Mouse (Mus musculus) intestine, embryonic 14.5 days (tissue): ENCODE measurements around the gene Kdelr1. TPM values are rescaled to one million over a fixed set of nuclear protein-coding genes. Genes with fewer than 3 reads are reported as not detected.

Experiments
- ATAC-seq: fragments of 200-750 bp; cut with Nextera tagmentation; replicated peaks from 2 replicates; pipeline ENCODE4 v1.8.0; 2017; ENCODE audit warnings: low read depth, moderate number of reproducible peaks, moderate TSS enrichment, moderate library complexity; ENCODE audit not compliant: low FRiP score, low TSS enrichment
- DNase-seq: peaks from one replicate; pipeline ENCODE4 v3.0.0-alpha.2; 2018; ENCODE audit warnings: low spot score
- H3K27ac ChIP-seq: fragments of 300-500 bp; sonication (generic); 2 replicates; pipeline ENCODE4 v1.5.1; 2014; ENCODE audit warnings: low read depth, mild to moderate bottlenecking, control low read depth
- H3K27me3 ChIP-seq: fragments of 300-500 bp; sonication (generic); replicated peaks from 2 replicates; pipeline ENCODE4 v1.6.1; 2014; ENCODE audit warnings: low read length, control low read depth; ENCODE audit not compliant: control insufficient read depth, insufficient read depth
- H3K36me3 ChIP-seq: fragments of 300-500 bp; sonication (generic); 2 replicates; pipeline ENCODE4 v1.6.1; 2014; ENCODE audit warnings: low read length, control low read depth; ENCODE audit not compliant: control insufficient read depth, insufficient read depth
- H3K4me1 ChIP-seq: fragments of 300-500 bp; sonication (generic); replicated peaks from 2 replicates; pipeline ENCODE4 v1.6.1; 2014; ENCODE audit warnings: low read length, control low read depth, mixed read lengths; ENCODE audit not compliant: control insufficient read depth, insufficient read depth
- H3K4me2 ChIP-seq: fragments of 300-500 bp; sonication (generic); 2 replicates; pipeline ENCODE4 v1.6.1; 2014; ENCODE audit warnings: low read length
- H3K4me3 ChIP-seq: fragments of 300-500 bp; sonication (generic); 2 replicates; pipeline ENCODE4 v1.5.1; 2014; ENCODE audit warnings: low read depth, low read length, control low read depth, mixed read lengths
- H3K9ac ChIP-seq: fragments of 300-500 bp; sonication (generic); 2 replicates; pipeline ENCODE4 v1.6.1; 2014; ENCODE audit warnings: mild to moderate bottlenecking, low read length
- H3K9me3 ChIP-seq: fragments of 300-500 bp; sonication (generic); 2 replicates; pipeline ENCODE4 v1.6.1; 2016; ENCODE audit warnings: low read length, control low read depth; ENCODE audit not compliant: control insufficient read depth
- WGBS: fragments of 180-500 bp; shearing (Covaris S2); extraction: QIAGEN DNeasy Blood & Tissue Kit; methylation state at CpG from one replicate; pipeline ENCODE4 v1.1.7; 2014; 5-methylcytosine and 5-hydroxymethylcytosine counted together
- polyA plus RNA-seq: library from polyadenylated mRNA; unstranded; fragments of >200 nt; fragmentation: Nextera tagmentation; extraction: Ambion mirVana; gene quantifications from 2 replicates; pipeline ENCODE4 v1.2.1, GENCODE M21; 2014

The Kdelr1 gene
- 120 and 124 TPM in 2 replicates for polyA plus RNA-seq

DNA sequence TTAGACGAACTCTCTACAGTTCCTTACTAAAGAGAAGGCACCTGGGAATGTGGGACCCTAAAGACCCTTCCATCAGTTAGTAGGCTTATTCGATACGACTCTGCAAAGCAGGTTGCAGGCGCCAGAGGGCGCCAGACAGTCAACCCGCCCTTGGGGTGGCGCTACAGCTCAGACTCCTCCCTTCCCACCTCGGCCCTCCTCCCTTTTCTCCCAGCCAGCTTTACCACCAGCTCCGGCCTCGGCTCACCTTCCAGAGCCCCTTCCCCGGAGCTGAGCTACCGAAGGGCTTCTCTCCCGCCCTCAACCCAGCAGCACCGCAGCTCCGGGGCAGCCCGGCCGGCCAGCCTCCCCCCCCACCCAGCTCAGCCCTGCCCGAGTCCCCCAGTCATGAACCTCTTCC, at the start of gene Kdelr1:
Kdelr1 (plus strand) TSS at position 149 of the 400 bp plus-strand sequence.
- Histone ChIP-seq H3K27me3 (peaks cover 39% of the 10 kb centered on the region), H3K4me2 (peak within 1 kb of the TSS; percentile 92), H3K9me3 (no peaks in the 10 kb centered on the region), H3K9ac (peak within 1 kb of the TSS; percentile 82), H3K36me3 (peaks cover 31% of the 10 kb centered on the region), H3K4me1 (peaks cover 34% of the 10 kb centered on the region), H3K27ac (peak within 1 kb of the TSS; percentile 81), H3K4me3 (peak within 1 kb of the TSS; percentile 75)
- peak; percentile 71 for ATAC-seq
- DNase-seq = peak; percentile 94
- under 1% methylated on average over 18 of the region's 18 CpGs for WGBS

DNA sequence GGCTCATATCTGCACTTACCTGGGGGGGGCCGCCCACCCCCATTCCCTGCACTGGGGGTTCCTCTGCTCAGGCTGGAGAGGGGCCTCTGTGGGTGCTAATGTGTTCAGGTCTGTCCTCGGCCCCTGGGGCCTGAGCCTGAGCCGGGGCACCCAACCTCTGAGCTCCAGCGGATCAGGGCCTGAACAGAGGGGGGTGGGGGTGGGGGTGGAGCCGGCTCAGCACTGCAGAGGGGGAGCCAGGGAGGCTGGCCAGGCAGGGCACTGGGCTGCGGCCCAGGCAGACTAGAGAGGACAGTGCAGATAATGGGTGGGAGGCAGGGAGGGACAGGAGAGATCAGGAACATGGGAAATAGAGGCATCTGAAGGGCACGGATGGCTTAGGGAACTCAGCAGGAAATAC, 48.0 kb upstream of the Kdelr1 start, which contains the start of gene Kcnj14:
Kcnj14 (minus strand) TSS at position 185 of the 400 bp plus-strand sequence.
- H3K4me1 ChIP-seq = peaks cover 3% of the 10 kb centered on the region
- H3K4me3 ChIP-seq = no peak within 1 kb of the TSS
- DNase-seq (no peak), ATAC-seq (no peak)
- H3K27me3 ChIP-seq = no peaks in the 10 kb centered on the region
- H3K36me3 ChIP-seq = peaks cover 68% of the 10 kb centered on the region
- H3K9me3 ChIP-seq = no peaks in the 10 kb centered on the region
- H3K4me2 ChIP-seq = no peak within 1 kb of the TSS
- 72% methylated on average over 7 of the region's 7 CpGs for WGBS
- H3K9ac ChIP-seq = no peak within 1 kb of the TSS
- no peak within 1 kb of the TSS for H3K27ac ChIP-seq

DNA sequence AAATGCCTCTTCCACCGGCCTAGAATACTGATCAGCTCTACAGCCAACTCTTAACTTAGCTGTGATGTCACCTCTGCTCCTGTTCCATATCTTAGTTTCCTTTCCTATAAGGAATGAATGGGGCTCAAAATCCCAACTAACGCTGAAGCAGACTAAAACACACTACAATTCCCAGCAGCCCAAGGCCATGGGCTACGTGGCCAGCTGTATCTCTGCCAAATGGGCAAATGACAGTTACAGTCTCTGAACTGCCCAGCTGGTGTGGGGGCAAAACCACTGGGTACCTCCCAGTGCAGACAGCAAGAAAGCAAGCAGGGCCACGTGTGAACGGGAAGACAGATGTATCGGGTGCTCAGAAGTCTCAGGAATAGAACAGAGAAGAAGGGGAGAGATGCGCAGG, 45.9 kb upstream of the Kdelr1 start:
- Histone ChIP-seq H3K4me1 (peaks cover 8% of the 10 kb centered on the region), H3K27me3 (peaks cover 7% of the 10 kb centered on the region), H3K9me3 (no peaks in the 10 kb centered on the region), H3K4me3 (no peak overlapping the region), H3K9ac (no peak overlapping the region), H3K4me2 (no peak overlapping the region), H3K27ac (no peak overlapping the region), H3K36me3 (peaks cover 68% of the 10 kb centered on the region)
- DNase-seq (no peak), ATAC-seq (no peak)
- WGBS = 96% methylated on average over 7 of the region's 7 CpGs

DNA sequence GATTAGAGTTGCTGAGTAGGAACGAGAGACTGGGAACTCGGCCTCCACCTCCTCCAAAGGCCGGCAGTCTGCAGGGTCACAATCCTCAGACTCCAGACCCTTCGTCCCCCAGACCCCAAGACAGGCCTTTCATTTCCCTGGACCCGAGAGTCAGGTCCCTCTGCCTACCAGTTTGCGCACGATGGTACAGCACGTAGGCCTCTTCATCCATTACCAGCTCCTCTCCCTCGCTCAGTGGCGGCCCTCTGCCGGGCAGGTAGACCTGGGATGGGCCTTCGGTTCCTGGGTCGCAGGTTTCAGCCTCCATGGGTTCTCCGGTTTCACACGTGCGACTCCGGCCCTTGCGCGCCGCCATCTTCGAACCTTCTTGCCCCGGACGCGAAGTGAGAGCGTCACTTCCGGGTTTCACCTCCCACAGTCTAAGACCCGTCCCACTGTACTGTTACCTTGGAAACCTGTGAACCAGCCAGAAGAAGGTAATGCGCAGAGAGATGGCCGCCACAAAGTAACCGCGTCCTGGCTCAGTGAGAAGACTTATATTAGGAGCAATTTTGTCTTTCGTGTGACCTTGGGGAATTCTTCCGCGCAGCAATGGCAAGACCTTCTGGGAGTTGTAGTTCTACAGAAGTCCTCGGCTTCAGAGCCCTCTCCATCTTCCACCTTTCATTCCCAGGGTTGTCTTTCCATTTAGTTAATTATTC, 42.0 kb upstream of the Kdelr1 start, which contains the start of gene Grwd1:
Grwd1 (minus strand) TSS at position 518 of the 701 bp plus-strand sequence.
- Histone ChIP-seq H3K27ac (no peak within 1 kb of the TSS), H3K4me2 (peak within 1 kb of the TSS; percentile 65), H3K9ac (peak within 1 kb of the TSS; percentile 64), H3K36me3 (peaks cover 39% of the 10 kb centered on the region), H3K27me3 (peaks cover 47% of the 10 kb centered on the region), H3K4me3 (peak within 1 kb of the TSS; percentile 75), H3K9me3 (no peaks in the 10 kb centered on the region), H3K4me1 (peaks cover 12% of the 10 kb centered on the region)
- DNase-seq (peak; percentile 94), ATAC-seq (peak; percentile 88)
- WGBS = under 1% methylated on average over 35 of the region's 35 CpGs

DNA sequence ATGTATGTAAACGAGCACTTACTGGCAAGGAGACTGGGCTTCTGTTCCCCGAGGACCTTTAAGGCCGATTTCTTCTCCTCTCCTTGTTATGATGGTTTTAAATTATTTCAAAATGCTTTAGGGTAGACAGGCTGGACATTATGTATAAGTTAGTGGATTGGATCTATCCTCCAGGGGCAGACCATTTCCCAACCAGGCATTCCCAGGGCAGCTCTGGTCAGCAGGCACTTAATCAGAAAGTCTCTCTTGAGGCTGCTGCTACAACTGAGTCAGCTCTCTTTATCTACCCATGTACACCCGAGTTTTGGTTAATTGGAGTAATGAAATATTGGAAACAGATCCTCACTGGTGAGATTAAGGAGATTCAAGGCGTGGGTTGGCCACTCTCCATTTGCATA, 41.4 kb upstream of the Kdelr1 start:
- Histone ChIP-seq H3K27ac (no peak overlapping the region), H3K9ac (peak overlapping the region; percentile 64), H3K27me3 (peaks cover 48% of the 10 kb centered on the region), H3K36me3 (peaks cover 33% of the 10 kb centered on the region), H3K4me2 (peak overlapping the region; percentile 65), H3K4me3 (peak overlapping the region; percentile 75), H3K4me1 (peaks cover 12% of the 10 kb centered on the region), H3K9me3 (no peaks in the 10 kb centered on the region)
- DNase-seq = no peak
- ATAC-seq = peak; percentile 2; the same call in 1 of the 2 replicates
- 15% methylated on average over 5 of the region's 5 CpGs for WGBS

DNA sequence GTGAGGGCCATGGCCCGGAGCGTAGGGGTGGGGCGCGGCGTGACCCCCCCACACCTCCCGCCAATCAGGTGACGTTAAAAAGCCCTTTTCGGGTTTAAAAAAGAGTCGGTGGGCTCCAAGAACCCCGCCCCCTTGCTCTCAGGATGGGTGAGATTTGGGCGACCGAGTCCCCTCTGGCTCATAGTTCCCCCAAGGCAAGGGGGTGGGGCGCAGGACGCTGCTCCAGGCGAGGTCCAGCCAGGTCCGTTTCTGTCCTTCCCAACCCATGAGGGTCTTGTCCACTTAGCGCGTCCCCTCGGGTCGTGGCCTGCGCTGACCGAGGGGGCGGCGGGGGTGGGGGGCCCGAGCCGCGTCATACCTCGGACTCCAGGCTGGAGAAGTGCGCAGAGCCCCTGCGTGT, 40.1 kb upstream of the Kdelr1 start:
- Histone ChIP-seq H3K27ac (no peak overlapping the region), H3K4me2 (peak overlapping the region; percentile 50), H3K36me3 (peaks cover 21% of the 10 kb centered on the region), H3K27me3 (peaks cover 52% of the 10 kb centered on the region), H3K4me3 (peak overlapping the region; percentile 39), H3K9me3 (no peaks in the 10 kb centered on the region), H3K9ac (no peak overlapping the region), H3K4me1 (peaks cover 12% of the 10 kb centered on the region)
- no peak for DNase-seq
- no peak for ATAC-seq
- 10% methylated on average over 30 of the region's 30 CpGs for WGBS

DNA sequence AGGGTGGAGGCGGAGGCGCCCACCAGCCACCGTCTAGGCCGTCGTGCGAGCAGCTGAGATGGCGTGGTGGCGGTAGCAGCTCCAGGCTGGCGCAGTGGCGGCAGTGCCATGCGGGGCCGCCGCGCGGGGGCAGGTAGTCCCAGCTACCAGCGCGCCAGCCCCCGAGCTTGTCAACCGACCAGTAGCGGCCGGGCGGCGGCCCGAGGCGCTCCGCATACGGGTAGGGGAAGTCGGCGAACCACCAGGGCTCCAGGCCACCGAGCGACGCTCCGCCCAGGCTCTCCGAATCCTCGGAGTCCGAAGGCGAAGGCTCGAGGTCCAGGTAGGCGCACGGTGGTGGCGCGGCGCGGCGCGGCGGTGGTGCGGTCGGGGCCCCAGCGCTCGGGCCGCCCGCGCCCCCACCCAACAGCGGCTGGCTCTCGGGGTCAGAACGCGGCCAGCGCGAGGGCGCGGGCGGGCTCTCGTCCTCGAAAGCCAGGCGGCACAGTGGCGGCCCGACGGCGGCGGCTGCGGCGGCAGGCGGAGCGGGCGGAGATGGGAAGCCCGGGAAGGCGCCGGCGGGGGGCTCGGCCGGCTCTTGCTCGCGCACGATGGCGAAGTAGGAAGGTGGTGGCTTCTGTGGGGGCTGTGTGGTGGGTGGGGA, 39.3 kb upstream of the Kdelr1 start:
- under 1% methylated on average over 69 of the region's 86 CpGs for WGBS
- Histone ChIP-seq H3K36me3 (peaks cover 13% of the 10 kb centered on the region), H3K4me2 (peak overlapping the region; percentile 50), H3K27me3 (peaks cover 52% of the 10 kb centered on the region), H3K4me1 (peaks cover 12% of the 10 kb centered on the region), H3K9me3 (no peaks in the 10 kb centered on the region), H3K4me3 (peak overlapping the region; percentile 39), H3K9ac (peak overlapping the region; percentile 13; the same call in 1 of the 2 replicates), H3K27ac (no peak overlapping the region)
- DNase-seq (peak; percentile 66), ATAC-seq (0 out of 2 replicates have a peak, but pooled peaks have one; percentile 5)

DNA sequence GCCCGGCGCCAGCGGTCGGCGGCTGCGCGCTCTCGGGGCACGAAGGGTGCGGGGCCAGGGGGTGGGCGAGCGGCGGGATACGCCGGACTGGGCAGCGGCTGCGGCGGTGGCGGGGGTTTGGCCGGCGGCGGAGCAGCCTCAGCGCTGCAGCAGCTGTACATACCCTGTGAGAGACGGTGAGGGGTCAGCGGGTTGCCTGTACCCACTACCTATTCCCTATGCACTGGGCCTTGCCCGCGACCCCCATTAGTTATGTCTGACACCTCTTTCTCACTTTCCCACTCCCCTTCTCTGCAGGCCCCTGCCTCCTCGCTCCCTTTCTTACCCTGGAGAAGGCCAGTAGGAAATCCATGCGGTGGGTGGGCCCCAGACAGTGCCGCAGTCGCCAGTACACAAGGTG, 38.6 kb upstream of the Kdelr1 start:
- Histone ChIP-seq H3K9me3 (no peaks in the 10 kb centered on the region), H3K27ac (no peak overlapping the region), H3K27me3 (peaks cover 52% of the 10 kb centered on the region), H3K4me2 (peak overlapping the region; percentile 50), H3K9ac (0 out of 2 replicates have a peak overlapping the region, but pooled peaks have one; percentile 13), H3K4me1 (peaks cover 12% of the 10 kb centered on the region), H3K36me3 (peaks cover 6% of the 10 kb centered on the region; the same call in 1 of the 2 replicates), H3K4me3 (peak overlapping the region; percentile 39)
- DNase-seq = no peak
- ATAC-seq = no peak
- WGBS = 2% methylated on average over 29 of the region's 31 CpGs
